Mouse (Mus musculus): ENCODE measurements at regions not wholly inside any gene's neighbourhood (a gene's known extent, or its start where the extent isn't known, plus 50 kb on each side); places are given as distances from the start of the nearest gene placed in this dataset.

- no peak for DNase-seq
Observed at GRCm38 (mm10) chr4:22047730-22048455, 116.8 kb downstream of the Faxc start.

- no peak for DNase-seq
Observed at GRCm38 (mm10) chr4:22066785-22067433, 135.8 kb downstream of the Faxc start.

- no peak for DNase-seq
Observed at GRCm38 (mm10) chr4:22067678-22068299, 136.7 kb downstream of the Faxc start.

GRCm38 (mm10) chr4:22088209-22088787 is 157.2 kb downstream of the Faxc start:
- no peak for DNase-seq

GRCm38 (mm10) chr4:22089637-22090041 is 158.5 kb downstream of the Faxc start:
- DNase-seq = no peak

- no peak for DNase-seq
Observed at GRCm38 (mm10) chr4:22090536-22090935, 159.4 kb downstream of the Faxc start.

- no peak for DNase-seq
Observed at GRCm38 (mm10) chr4:22092551-22092950, 161.4 kb downstream of the Faxc start.

- DNase-seq = no peak
Observed at GRCm38 (mm10) chr4:22095257-22096031, 164.3 kb downstream of the Faxc start.

- DNase-seq = no peak
Observed at GRCm38 (mm10) chr4:22098605-22099004, 167.5 kb downstream of the Faxc start.

- no peak for DNase-seq
Observed at GRCm38 (mm10) chr4:22102478-22102877, 171.3 kb downstream of the Faxc start.

GRCm38 (mm10) chr4:22103001-22103587 is 172.0 kb downstream of the Faxc start:
- DNase-seq = no peak

GRCm38 (mm10) chr4:22106883-22107282 is 175.8 kb downstream of the Faxc start:
- no peak for DNase-seq

- DNase-seq = no peak
Observed at GRCm38 (mm10) chr4:22109410-22109809, 178.3 kb downstream of the Faxc start.

- DNase-seq = no peak
Observed at GRCm38 (mm10) chr4:22110400-22110799, 179.3 kb downstream of the Faxc start.

GRCm38 (mm10) chr4:22112209-22112608 is 181.1 kb downstream of the Faxc start:
- no peak for DNase-seq

- DNase-seq = no peak
Observed at GRCm38 (mm10) chr4:22114451-22114850, 183.3 kb downstream of the Faxc start.

GRCm38 (mm10) chr4:22119877-22120276 is 188.7 kb downstream of the Faxc start:
- DNase-seq = no peak

- no peak for DNase-seq
Observed at GRCm38 (mm10) chr4:22120953-22121352, 189.8 kb downstream of the Faxc start.

GRCm38 (mm10) chr4:22121397-22121796 is 190.3 kb downstream of the Faxc start:
- peak; percentile 8 for DNase-seq

- no peak for DNase-seq
Observed at GRCm38 (mm10) chr4:22124836-22125235, 193.7 kb downstream of the Faxc start.

GRCm38 (mm10) chr4:22130511-22130910 is 199.4 kb downstream of the Faxc start:
- no peak for DNase-seq

Data from adrenal gland, postnatal 14 days (tissue).